Mouse (Mus musculus) heart, adult 2 months (tissue): ENCODE data around the gene N4bp1.

Experiments
- CTCF ChIP-seq: fragments of 200-600 bp; IDR thresholded peaks from 2 replicates; pipeline ENCODE4 v1.8.1; 2022; ENCODE audit warnings: antibody characterized with exemption, mild to moderate bottlenecking, moderate library complexity
- EP300 ChIP-seq: fragments of 200-500 bp; IDR thresholded peaks from 2 replicates; pipeline ENCODE4 v1.6.1; 2011; ENCODE audit warnings: low read depth, low read length, control low read depth; ENCODE audit not compliant: insufficient read depth
- POLR2A ChIP-seq: fragments of 200-500 bp; IDR thresholded peaks from 2 replicates; pipeline ENCODE4 v1.6.1; 2011; ENCODE audit warnings: mild to moderate bottlenecking, low read depth, low read length, control low read depth; ENCODE audit not compliant: insufficient read depth

DNA sequence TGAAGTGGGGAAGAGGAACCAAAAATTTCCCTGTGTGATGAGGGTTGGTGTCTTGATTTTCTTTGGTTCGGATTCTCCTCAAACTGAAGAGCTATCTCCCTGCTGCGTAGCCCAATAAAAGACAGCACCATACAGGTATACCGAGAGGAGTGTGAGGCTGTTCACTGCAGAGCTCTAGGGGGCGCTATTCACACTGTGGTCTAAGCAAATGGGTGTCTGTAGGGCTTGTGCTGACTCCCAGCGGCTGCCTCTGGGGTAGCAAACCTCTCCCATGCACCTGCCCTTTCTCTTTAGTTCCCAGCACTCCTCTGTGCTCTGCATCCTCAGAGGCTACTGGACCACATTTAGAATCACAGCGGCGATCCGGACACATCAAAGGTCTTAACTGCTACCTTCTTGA lies 41.2 kb upstream of the N4bp1 start:
- no peak for TF ChIP-seq EP300
- no peak for TF ChIP-seq CTCF
- no peak for TF ChIP-seq POLR2A
